11 mouse cellular contexts compared by ENCODE assay signal in genomic region chr3:88618074-88618871, GRCm38 (mm10). TPM values are rescaled to one million over a fixed set of nuclear protein-coding genes. Genes with fewer than 3 reads are reported as not detected.
DNase-seq lines count a peak whose midpoint lies in the region; ATAC-seq and TF ChIP-seq lines count a peak whose summit lies in the region.
"Had no signal": no experiment of that assay in that cellular context is flagged by ENCODE, and none has a peak within 500 bp of the region (broad histone marks: within the 10 kb centered on the region; RNA-seq: fewer than 3 reads in every experiment).

No protein-coding gene starts in this region.

- no peak for ATAC-seq in erythroid progenitor cell, adult 5-6 weeks (replicated peaks; ENCODE audit: low FRiP score, poor library complexity, severe bottlenecking)

- TF ChIP-seq POLR2A in cerebellum, adult 2 months (IDR thresholded peaks at IDR 0.05; ENCODE audit: borderline replicate concordance, insufficient read depth, low read length), result 0 out of 2 replicates have a peak, but pooled peaks have one; percentile 14

- peak overlapping the region; percentile 62 for H3K4me3 ChIP-seq in cerebellum, adult 2 months (replicated peaks; ENCODE audit: insufficient read depth, low read depth, low read length)
- H3K4me3 ChIP-seq: embryonic facial prominence, embryonic 12.5 days had no signal

- no peaks in the 10 kb centered on the region for H3K27me3 ChIP-seq in cerebellum, adult 2 months (ENCODE audit: control insufficient read depth, insufficient read depth, low read length)
- H3K27me3 ChIP-seq: embryonic facial prominence, embryonic 12.5 days had no signal

- peak overlapping the region; percentile 93 for H3K27ac ChIP-seq in cerebellum, adult 2 months (ENCODE audit: insufficient read depth, low read length)
- H3K27ac ChIP-seq: embryonic facial prominence, embryonic 12.5 days had no signal

- DNase-seq in cerebellum, adult 2 months, result peak in 1 of 2 experiments; percentile 59
- DNase-seq in cerebellum, adult 8-10 months, result no peak
- peak; percentile 3 for DNase-seq in thymus, postnatal 14 days
- no peak for DNase-seq in thymus, postnatal 10 days (ENCODE audit: low spot score in 2 of 2)
- peak; percentile 28 for DNase-seq in liver
- peak; percentile 30 for DNase-seq in yolk sac, embryonic 10.5 days (ENCODE audit: low spot score)
- DNase-seq in layer of hippocampus, adult 11-12 months (ENCODE audit: low spot score), result no peak
- DNase-seq: gastrocnemius, postnatal 10 days had no signal

- 23% methylated on average over 8 of the region's 8 CpGs for WGBS in cerebellum, adult 2 months

- TF ChIP-seq CTCF in cerebellum, adult 2 months (IDR thresholded peaks at IDR 0.05; ENCODE audit: borderline replicate concordance, insufficient read depth, low read depth, low read length), result no peak

- peaks cover 15% of the 10 kb centered on the region for H3K4me1 ChIP-seq in cerebellum, adult 2 months (ENCODE audit: control insufficient read depth, insufficient read depth, low read length)

RNA-seq across cellular contexts. Expression of gene Arhgef2, which starts 12.5 kb away (rescaled TPM):
- 128 and 129 TPM in 2 replicates for polyA plus RNA-seq in cerebellum, adult 2 months (2012; rRNA removed)
- 17.7 and 23.9 TPM in 2 replicates for total RNA-seq in erythroid progenitor cell, adult 5-6 weeks (2015; ENCODE audit: low replicate concordance)
- total RNA-seq in erythroid progenitor cell, adult 5-6 weeks (2017; ENCODE audit: low replicate concordance), result 12.7 and 15.7 TPM in 2 replicates

RNA-seq across cellular contexts. Expression of gene Rxfp4, which starts 34.7 kb away (rescaled TPM):
- not detected in 2 replicates for polyA plus RNA-seq in cerebellum, adult 2 months (2012; rRNA removed)
- total RNA-seq in erythroid progenitor cell, adult 5-6 weeks (2015; ENCODE audit: low replicate concordance), result not detected in 2 replicates
- not detected in 2 replicates for total RNA-seq in erythroid progenitor cell, adult 5-6 weeks (2017; ENCODE audit: low replicate concordance)
- total RNA-seq: gastrocnemius, postnatal 10 days had no signal
- polyA plus RNA-seq: brain, embryonic 14.5 days; embryonic facial prominence, embryonic 12.5 days had no signal

RNA-seq across cellular contexts. Expression of gene Ssr2, which starts 42.6 kb away (rescaled TPM):
- 141 and 142 TPM in 2 replicates for polyA plus RNA-seq in cerebellum, adult 2 months (2012; rRNA removed)
- 97.7 and 101 TPM in 2 replicates for total RNA-seq in erythroid progenitor cell, adult 5-6 weeks (2015; ENCODE audit: low replicate concordance)
- 23.9 and 50.2 TPM in 2 replicates for total RNA-seq in erythroid progenitor cell, adult 5-6 weeks (2017; ENCODE audit: low replicate concordance)

Comparison
In these comparisons a context has a peak if more than half of its experiments do, and no peak if none do; other contexts are left out.
1. DNase-seq: peak in thymus, postnatal 14 days (single experiment), liver (single experiment) and yolk sac, embryonic 10.5 days (single experiment); none in cerebellum, adult 8-10 months (single experiment), thymus, postnatal 10 days (0 of 2) and layer of hippocampus, adult 11-12 months (single experiment).